Mouse (Mus musculus): ENCODE data around the gene B430218F22Rik.
"Not testable (repeated sequence)": the region's sequence is repeated elsewhere in the genome, so short reads cannot be mapped to it uniquely, and the experiment has no call there.

The B430218F22Rik gene

GRCm38 (mm10) chr13:118386511-118387447, at the start of gene B430218F22Rik, which contains the start of gene Mrps30:
Gene B430218F22Rik, plus strand, starts transcription at chr13:118386630.
Gene Mrps30, minus strand, starts transcription at chr13:118387252.
- Histone ChIP-seq H3K27me3 (ENCODE audit: insufficient read depth, low read length) (no peaks in the 10 kb centered on the region), H3K36me3 (ENCODE audit: insufficient read depth, low read length) (peaks cover 40% of the 10 kb centered on the region), H3K9me3 (ENCODE audit: low read length) (no peaks in the 10 kb centered on the region), H3K4me1 (replicated peaks; ENCODE audit: low read depth, low read length) (peaks cover 25% of the 10 kb centered on the region), H3K4me3 (replicated peaks; ENCODE audit: low read length) (peak within 1 kb of the TSS; percentile 91)
- TF ChIP-seq CTCF (conservative IDR thresholded peaks at IDR 0.05; ENCODE audit: low read length) (no peak), NANOG (IDR thresholded peaks at IDR 0.05; ENCODE audit: borderline replicate concordance, low read length) (no peak), POU5F1 (IDR thresholded peaks at IDR 0.05; ENCODE audit: borderline replicate concordance, low read length) (no peak)

- Histone ChIP-seq H3K36me3 (ENCODE audit: insufficient read depth, low read length) (no peaks in the 10 kb centered on the region), H3K9me3 (ENCODE audit: low read length) (no peaks in the 10 kb centered on the region), H3K4me3 (replicated peaks; ENCODE audit: low read length) (no peak overlapping the region), H3K4me1 (replicated peaks; ENCODE audit: low read depth, low read length) (no peaks in the 10 kb centered on the region), H3K27me3 (ENCODE audit: insufficient read depth, low read length) (no peaks in the 10 kb centered on the region)
- TF ChIP-seq NANOG (IDR thresholded peaks at IDR 0.05; ENCODE audit: borderline replicate concordance, low read length) = no peak
- TF ChIP-seq CTCF (conservative IDR thresholded peaks at IDR 0.05; ENCODE audit: low read length) = peak; percentile 79
- TF ChIP-seq POU5F1 (IDR thresholded peaks at IDR 0.05; ENCODE audit: borderline replicate concordance, low read length) = no peak
Observed at GRCm38 (mm10) chr13:118350257-118350656, 36.2 kb upstream of the B430218F22Rik start.

- H3K4me1 ChIP-seq (replicated peaks; ENCODE audit: low read depth, low read length) = no peaks in the 10 kb centered on the region
- H3K9me3 ChIP-seq (ENCODE audit: low read length) = no peaks in the 10 kb centered on the region
- H3K4me3 ChIP-seq (replicated peaks; ENCODE audit: low read length) = no peak overlapping the region
- no peaks in the 10 kb centered on the region for H3K27me3 ChIP-seq (ENCODE audit: insufficient read depth, low read length)
- H3K36me3 ChIP-seq (ENCODE audit: insufficient read depth, low read length) = no peaks in the 10 kb centered on the region
- TF ChIP-seq POU5F1 (IDR thresholded peaks at IDR 0.05; ENCODE audit: borderline replicate concordance, low read length) (no peak), NANOG (IDR thresholded peaks at IDR 0.05; ENCODE audit: borderline replicate concordance, low read length) (no peak), CTCF (conservative IDR thresholded peaks at IDR 0.05; ENCODE audit: low read length) (no peak)
Observed at GRCm38 (mm10) chr13:118350870-118351269, 35.6 kb upstream of the B430218F22Rik start.

GRCm38 (mm10) chr13:118363342-118363741, 23.1 kb upstream of the B430218F22Rik start:
- TF ChIP-seq CTCF (conservative IDR thresholded peaks at IDR 0.05; ENCODE audit: low read length) (no peak), NANOG (IDR thresholded peaks at IDR 0.05; ENCODE audit: borderline replicate concordance, low read length) (no peak), POU5F1 (IDR thresholded peaks at IDR 0.05; ENCODE audit: borderline replicate concordance, low read length) (no peak)
- Histone ChIP-seq H3K27me3 (ENCODE audit: insufficient read depth, low read length) (no peaks in the 10 kb centered on the region), H3K36me3 (ENCODE audit: insufficient read depth, low read length) (no peaks in the 10 kb centered on the region), H3K9me3 (ENCODE audit: low read length) (no peaks in the 10 kb centered on the region), H3K4me3 (replicated peaks; ENCODE audit: low read length) (no peak overlapping the region), H3K4me1 (replicated peaks; ENCODE audit: low read depth, low read length) (0 out of 2 replicates have a peak, but pooled peaks cover 3% of the 10 kb centered on the region)

- no peaks in the 10 kb centered on the region for H3K27me3 ChIP-seq (ENCODE audit: insufficient read depth, low read length)
- H3K36me3 ChIP-seq (ENCODE audit: insufficient read depth, low read length) = no peaks in the 10 kb centered on the region
- no peak overlapping the region for H3K4me3 ChIP-seq (replicated peaks; ENCODE audit: low read length)
- no peaks in the 10 kb centered on the region for H3K9me3 ChIP-seq (ENCODE audit: low read length)
- H3K4me1 ChIP-seq (replicated peaks; ENCODE audit: low read depth, low read length) = 0 out of 2 replicates have a peak, but pooled peaks cover 3% of the 10 kb centered on the region
- TF ChIP-seq POU5F1 (IDR thresholded peaks at IDR 0.05; ENCODE audit: borderline replicate concordance, low read length) = no peak
- no peak for TF ChIP-seq CTCF (conservative IDR thresholded peaks at IDR 0.05; ENCODE audit: low read length)
- no peak for TF ChIP-seq NANOG (IDR thresholded peaks at IDR 0.05; ENCODE audit: borderline replicate concordance, low read length)
Observed at GRCm38 (mm10) chr13:118365774-118366173, 20.7 kb upstream of the B430218F22Rik start.

GRCm38 (mm10) chr13:118372871-118373270, 13.6 kb upstream of the B430218F22Rik start:
- no peaks in the 10 kb centered on the region for H3K27me3 ChIP-seq (ENCODE audit: insufficient read depth, low read length)
- H3K4me1 ChIP-seq (replicated peaks; ENCODE audit: low read depth, low read length) = no peaks in the 10 kb centered on the region
- H3K4me3 ChIP-seq (replicated peaks; ENCODE audit: low read length) = no peak overlapping the region
- no peaks in the 10 kb centered on the region for H3K9me3 ChIP-seq (ENCODE audit: low read length)
- peaks cover 11% of the 10 kb centered on the region for H3K36me3 ChIP-seq (ENCODE audit: insufficient read depth, low read length)
- TF ChIP-seq NANOG (IDR thresholded peaks at IDR 0.05; ENCODE audit: borderline replicate concordance, low read length) (no peak), POU5F1 (IDR thresholded peaks at IDR 0.05; ENCODE audit: borderline replicate concordance, low read length) (no peak), CTCF (conservative IDR thresholded peaks at IDR 0.05; ENCODE audit: low read length) (no peak)

- Histone ChIP-seq H3K4me1 (replicated peaks; ENCODE audit: low read depth, low read length) (peaks cover 13% of the 10 kb centered on the region), H3K27me3 (ENCODE audit: insufficient read depth, low read length) (no peaks in the 10 kb centered on the region), H3K4me3 (replicated peaks; ENCODE audit: low read length) (no peak overlapping the region), H3K9me3 (ENCODE audit: low read length) (no peaks in the 10 kb centered on the region), H3K36me3 (ENCODE audit: insufficient read depth, low read length) (peaks cover 57% of the 10 kb centered on the region)
- TF ChIP-seq CTCF (conservative IDR thresholded peaks at IDR 0.05; ENCODE audit: low read length) = peak; percentile 95
- TF ChIP-seq NANOG (IDR thresholded peaks at IDR 0.05; ENCODE audit: borderline replicate concordance, low read length) = no peak
Observed at GRCm38 (mm10) chr13:118379155-118379554, 7.3 kb upstream of the B430218F22Rik start.

GRCm38 (mm10) chr13:118380381-118380780, 6.0 kb upstream of the B430218F22Rik start:
- TF ChIP-seq CTCF (conservative IDR thresholded peaks at IDR 0.05; ENCODE audit: low read length) = no peak
- no peak for TF ChIP-seq POU5F1 (IDR thresholded peaks at IDR 0.05; ENCODE audit: borderline replicate concordance, low read length)
- TF ChIP-seq NANOG (IDR thresholded peaks at IDR 0.05; ENCODE audit: borderline replicate concordance, low read length) = no peak
- Histone ChIP-seq H3K9me3 (ENCODE audit: low read length) (no peaks in the 10 kb centered on the region), H3K4me1 (replicated peaks; ENCODE audit: low read depth, low read length) (peaks cover 20% of the 10 kb centered on the region), H3K27me3 (ENCODE audit: insufficient read depth, low read length) (no peaks in the 10 kb centered on the region), H3K4me3 (replicated peaks; ENCODE audit: low read length) (no peak overlapping the region), H3K36me3 (ENCODE audit: insufficient read depth, low read length) (peaks cover 69% of the 10 kb centered on the region)

GRCm38 (mm10) chr13:118387448-118387801, 995 bp downstream of the B430218F22Rik start:
- not testable (repeated sequence) for H3K9me3 ChIP-seq (ENCODE audit: low read length); H3K27me3 ChIP-seq (ENCODE audit: insufficient read depth, low read length)
- peaks cover 33% of the 10 kb centered on the region for H3K36me3 ChIP-seq (ENCODE audit: insufficient read depth, low read length)
- H3K4me3 ChIP-seq (replicated peaks; ENCODE audit: low read length) = peak overlapping the region; percentile 91
- H3K4me1 ChIP-seq (replicated peaks; ENCODE audit: low read depth, low read length) = peaks cover 23% of the 10 kb centered on the region

Data from E14TG2a.4 (cell line).